Mouse (Mus musculus) myocyte (in vitro differentiated cells): ENCODE data around the gene Cox7a2.

Source experiments
- E2F4 ChIP-seq: IDR thresholded peaks from one replicate; pipeline ENCODE4 v1.6.1; 2011; ENCODE audit warnings: mild to moderate bottlenecking, control low read depth, moderate library complexity; ENCODE audit not compliant: insufficient read depth
- MAX ChIP-seq: IDR thresholded peaks from one replicate; pipeline ENCODE4 v1.6.1; 2011; ENCODE audit warnings: low read depth, mild to moderate bottlenecking, control low read depth
- MYOD1 ChIP-seq, 3 experiments: IDR thresholded peaks; one replicate each; pipeline ENCODE4 v1.6.1; 2011; ENCODE audit warnings: control low read depth in 2 of 3, low read depth in 2 of 3, mild to moderate bottlenecking in 2 of 3, moderate library complexity in 1 of 3; ENCODE audit not compliant: insufficient read length in 2 of 3, control insufficient read depth in 1 of 3
- POLR2A ChIP-seq: IDR thresholded peaks from one replicate; pipeline ENCODE4 v1.6.1; 2011; ENCODE audit warnings: low read depth, mild to moderate bottlenecking, control low read depth, moderate library complexity; ENCODE audit not compliant: insufficient read length
- POLR2AphosphoS2 ChIP-seq: IDR thresholded peaks from one replicate; pipeline ENCODE4 v1.6.1; 2011; ENCODE audit warnings: low read depth, control low read depth; ENCODE audit not compliant: insufficient read length
- REST ChIP-seq: IDR thresholded peaks from one replicate; pipeline ENCODE4 v1.6.1; 2011; ENCODE audit warnings: mild to moderate bottlenecking, control low read depth, moderate library complexity; ENCODE audit not compliant: insufficient read depth, insufficient read length
- TCF12 ChIP-seq: IDR thresholded peaks from one replicate; pipeline ENCODE4 v1.6.1; 2011; ENCODE audit warnings: mild to moderate bottlenecking, control low read depth; ENCODE audit not compliant: poor library complexity, insufficient read depth, severe bottlenecking
- USF1 ChIP-seq: IDR thresholded peaks from one replicate; pipeline ENCODE4 v1.6.1; 2011; ENCODE audit warnings: low read depth, mild to moderate bottlenecking, control low read depth, moderate library complexity

GRCm38 (mm10) chr9:79809411-79809810, 49.7 kb upstream of the Cox7a2 start:
- TF ChIP-seq POLR2A (no peak), POLR2AphosphoS2 (no peak), USF1 (no peak), REST (no peak), TCF12 (no peak), MYOD1 (IDR thresholded peaks at IDR 0.05; ENCODE audit: control insufficient read depth in 1 of 3, insufficient read length in 2 of 3, low read depth in 2 of 3) (no peak), MAX (no peak), E2F4 (no peak)
